Mouse (Mus musculus): ENCODE results near the gene Erc2. TPM values are rescaled to one million over a fixed set of nuclear protein-coding genes. Genes with fewer than 3 reads are reported as not detected.

Gene Erc2
- total RNA-seq, 2 experiments from 2014 or later = 211 to 222 TPM

DNA sequence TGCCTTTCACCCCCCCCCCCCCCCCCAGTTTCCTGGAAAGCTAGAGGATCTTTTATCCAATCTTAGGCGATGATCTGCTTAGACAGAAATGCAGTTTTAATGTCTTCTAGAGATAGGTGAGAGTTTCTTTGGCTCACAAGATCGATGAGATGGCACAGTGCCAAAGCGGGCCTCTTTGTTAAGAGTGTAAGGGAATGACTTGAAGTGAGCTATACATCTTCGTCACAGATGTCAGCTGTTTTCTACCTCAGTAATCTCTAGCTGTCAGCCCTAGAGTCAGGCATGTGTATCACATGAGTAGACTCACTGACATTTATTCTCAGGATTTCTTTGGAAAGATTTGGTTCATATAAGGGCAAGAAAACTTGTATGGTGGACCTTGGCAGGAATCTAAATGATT is 39.2 kb downstream of the Erc2 start:
- DNase-seq = peak; percentile 11
- intact Hi-C loops (cut with DNase I) = no loop called here

DNA sequence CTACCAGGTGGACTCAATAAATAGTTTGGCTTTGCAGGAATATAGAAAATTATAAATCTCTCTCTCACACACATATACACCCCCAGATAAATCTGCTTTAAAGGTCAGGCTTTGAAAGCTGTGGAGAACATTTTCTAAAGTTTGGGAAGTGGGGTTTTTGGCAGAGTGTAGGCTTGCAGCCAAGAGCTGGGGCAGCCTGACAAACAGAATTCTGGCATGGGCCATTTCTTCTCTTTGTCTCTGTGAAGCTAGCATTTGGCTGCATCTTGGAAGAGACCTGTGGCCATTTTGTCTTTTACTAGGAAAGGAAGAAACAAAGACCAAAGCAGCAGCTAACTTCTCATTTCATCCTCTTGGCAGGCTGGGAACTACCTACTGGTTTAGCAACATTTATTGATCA is 40.0 kb downstream of the Erc2 start:
- peak; percentile 37 for DNase-seq
- intact Hi-C loops (cut with DNase I) = no loop called here

DNA sequence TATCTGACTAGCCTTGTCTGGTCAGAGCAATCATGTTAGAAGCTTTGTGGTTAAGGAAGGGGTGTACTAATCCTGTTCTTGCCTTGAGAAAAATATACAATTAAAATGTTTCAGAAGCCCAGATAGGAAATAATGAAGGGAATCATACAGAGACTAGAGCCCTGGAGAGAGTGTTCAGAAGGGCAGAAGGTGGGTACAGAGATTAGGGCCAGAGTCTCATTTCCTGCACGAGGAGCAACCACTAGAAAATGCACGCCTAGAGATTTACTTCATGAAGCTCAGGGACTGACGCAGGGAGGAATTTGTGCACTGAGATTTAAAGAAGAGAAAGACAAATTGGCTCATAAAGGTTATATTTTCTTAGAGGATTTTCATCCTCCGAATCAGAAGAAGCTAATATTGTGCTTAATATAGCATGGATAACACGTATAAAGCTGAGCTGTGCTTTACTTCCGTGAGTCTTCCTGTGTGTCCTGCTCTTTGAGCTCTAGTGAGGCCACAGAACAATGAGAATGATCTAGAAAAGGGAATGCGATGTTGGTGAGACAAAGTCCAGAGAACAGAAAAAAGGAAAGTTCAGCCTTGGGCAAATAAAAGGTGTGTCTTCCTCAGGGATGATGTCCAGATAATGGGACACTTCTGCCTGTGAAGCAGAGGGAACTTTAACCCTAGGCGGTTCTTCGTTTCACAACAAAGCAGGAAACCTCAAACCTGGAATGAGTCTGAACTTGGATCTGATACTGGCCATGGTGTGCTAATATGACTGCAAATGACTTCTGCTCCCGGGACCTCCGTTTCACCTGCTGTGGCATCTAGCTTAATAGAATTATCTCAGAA is 45.0 kb downstream of the Erc2 start:
- no peak for DNase-seq
- intact Hi-C loops (cut with DNase I) = no loop called here

DNA sequence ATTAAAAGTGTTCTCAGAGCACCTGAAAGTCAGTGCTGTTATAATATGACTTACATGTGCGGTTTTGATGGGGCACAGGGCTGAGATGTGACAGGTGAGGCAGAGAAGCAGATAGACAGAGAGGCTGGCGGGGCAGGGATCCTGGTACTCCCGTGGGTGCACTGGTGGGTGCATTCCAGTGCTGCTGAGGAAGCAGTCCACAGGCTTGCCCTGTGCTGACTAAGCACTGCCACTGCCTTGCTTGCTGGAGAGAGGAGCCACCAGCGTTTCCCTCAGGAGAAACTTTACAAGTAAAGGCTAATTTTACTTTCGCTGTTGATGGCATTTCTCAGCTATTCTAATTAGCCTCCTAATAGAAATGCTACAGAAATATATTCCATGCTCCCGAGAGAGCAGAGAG is 45.9 kb downstream of the Erc2 start:
- intact Hi-C loops (cut with DNase I) = no loop called here

DNA sequence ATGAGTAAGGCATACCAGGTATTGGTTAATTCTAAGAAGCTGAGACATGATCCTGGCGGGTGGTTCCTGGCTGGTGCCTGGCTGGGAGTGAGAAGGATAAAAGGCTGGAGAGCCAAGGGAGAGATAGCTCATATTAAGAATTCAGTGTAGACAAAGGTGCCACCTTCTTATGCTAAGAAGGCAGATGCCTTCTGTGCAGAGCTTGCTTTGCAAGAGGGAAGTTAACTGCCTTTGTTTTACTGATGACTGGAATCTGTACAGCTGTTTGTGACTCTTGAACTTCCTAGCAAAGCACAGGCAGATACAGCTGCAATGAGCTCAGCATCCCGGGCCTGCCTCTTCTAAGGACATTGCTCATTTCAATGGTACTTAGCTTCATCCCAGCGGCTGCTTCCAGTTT is 47.7 kb downstream of the Erc2 start:
- no peak for DNase-seq
- intact Hi-C loops (cut with DNase I) = no loop called here

More for the DNA sequence above, 45.9 kb downstream of the Erc2 start:
- no peak for DNase-seq

DNA sequence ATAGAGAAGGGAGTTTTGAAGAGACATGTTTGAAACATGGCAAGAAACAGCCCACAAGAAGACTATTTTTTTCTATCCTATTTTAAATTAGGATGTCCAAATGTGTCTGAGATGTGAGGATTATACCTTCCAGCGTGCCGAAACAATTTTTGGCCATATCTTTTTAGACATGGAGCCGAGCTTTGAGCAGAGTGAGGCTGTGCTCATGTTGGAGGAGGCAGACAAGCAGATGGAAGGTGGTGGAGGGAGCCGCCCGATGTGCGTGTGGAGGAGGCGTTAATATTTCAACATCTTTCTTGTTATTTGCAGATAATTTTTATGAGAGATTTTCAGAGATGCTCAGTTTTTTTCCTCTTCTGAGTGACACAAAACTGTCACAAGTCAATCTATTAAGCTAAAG is 50.5 kb downstream of the Erc2 start:
- intact Hi-C loops (cut with DNase I) = no loop called here
- DNase-seq = no peak

DNA sequence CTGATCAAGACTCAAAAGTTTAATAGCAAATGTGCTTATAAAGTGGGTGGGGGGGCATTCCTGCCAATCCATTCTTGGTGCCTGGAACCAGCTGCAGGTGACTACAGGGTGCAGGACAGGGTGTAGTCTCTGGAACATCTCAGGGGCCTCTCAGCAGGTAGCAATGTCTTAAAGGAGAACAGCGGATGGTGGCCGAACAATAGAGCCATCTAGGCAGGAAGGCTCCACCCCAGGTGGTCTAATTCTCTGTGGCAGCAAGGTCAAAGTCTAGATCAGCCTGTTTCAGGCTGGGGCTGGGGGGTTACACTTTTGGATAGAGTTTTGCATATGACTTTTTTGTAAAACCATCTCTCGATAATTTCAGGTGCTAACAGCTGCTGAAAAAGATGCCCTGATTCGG is 51.9 kb downstream of the Erc2 start:
- intact Hi-C loops (cut with DNase I) = no loop called here
- no peak for DNase-seq

DNA sequence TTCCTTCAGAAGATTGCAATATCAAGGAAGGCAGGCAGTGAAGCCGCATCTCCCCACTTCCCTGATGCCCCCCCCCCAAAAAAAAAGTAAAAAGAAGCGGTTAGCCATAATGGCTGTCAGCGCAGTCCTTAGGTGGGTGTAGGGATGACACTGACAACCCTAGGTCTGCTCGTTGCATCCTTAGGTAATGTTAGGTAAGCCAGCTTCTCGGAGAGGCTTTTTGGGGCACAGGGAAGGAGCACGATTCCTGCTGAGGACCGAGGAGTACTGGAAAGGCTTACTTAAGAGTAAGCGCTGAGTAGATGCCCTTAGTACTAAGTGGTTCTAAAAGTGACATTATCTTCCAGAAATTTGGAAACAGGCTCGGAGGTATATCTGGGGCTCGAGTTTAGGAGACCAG is 52.3 kb downstream of the Erc2 start:
- DNase-seq = no peak
- intact Hi-C loops (cut with DNase I) = no loop called here

DNA sequence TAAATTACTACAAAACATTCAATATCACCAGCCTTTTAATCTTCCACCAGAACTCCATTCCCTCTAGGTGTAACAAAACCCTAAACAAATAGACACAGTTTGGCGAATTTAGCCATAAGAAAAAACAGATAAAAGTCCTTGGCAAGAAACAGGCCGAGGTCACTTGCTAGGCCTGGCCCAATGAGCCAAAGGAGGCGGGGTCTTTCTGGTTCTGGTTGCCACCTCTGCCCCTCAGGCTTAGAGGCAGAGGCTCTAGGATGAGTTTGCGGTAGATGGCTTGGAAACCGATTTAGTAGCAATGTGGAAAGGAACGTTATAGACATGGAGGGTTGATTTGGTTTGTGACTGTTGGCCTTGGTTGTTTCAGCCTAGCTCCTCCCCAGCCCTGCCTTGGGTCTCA is 52.8 kb downstream of the Erc2 start:
- no peak for DNase-seq
- intact Hi-C loops (cut with DNase I) = no loop called here

DNA sequence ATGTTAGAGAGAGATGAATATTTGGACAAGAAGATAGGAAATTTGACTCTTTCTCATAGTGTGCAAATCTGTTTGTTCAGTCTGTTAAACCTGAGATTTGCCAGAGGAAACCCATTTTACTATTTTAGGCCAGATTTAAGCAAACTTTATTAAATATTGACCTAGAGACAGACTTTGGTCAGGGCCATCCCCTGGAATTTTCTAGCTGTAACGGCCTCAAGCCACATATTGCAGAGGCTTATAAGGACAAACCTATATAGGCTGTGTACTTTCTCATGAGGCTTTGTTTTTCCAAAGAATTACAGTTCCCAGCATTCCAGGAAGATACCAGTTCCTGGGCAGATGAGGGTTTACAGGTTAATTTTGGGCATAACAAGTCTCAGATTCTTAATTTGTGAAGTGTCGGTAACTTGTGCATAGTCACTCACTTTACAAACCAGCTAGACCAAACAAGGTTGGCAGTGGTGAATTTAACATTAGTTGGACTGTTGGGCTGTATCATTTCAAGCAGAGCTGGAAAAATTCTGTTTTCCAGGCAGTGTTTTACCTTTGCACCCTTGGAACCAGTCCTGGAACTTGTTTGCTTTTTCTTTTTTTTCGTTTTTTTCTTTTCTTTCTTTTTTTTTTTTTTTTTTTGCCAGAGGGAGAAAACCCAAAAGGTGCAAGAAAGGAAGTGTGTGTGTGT is 60.3 kb downstream of the Erc2 start:
- intact Hi-C loops (cut with DNase I) = no loop called here
- DNase-seq = no peak

DNA sequence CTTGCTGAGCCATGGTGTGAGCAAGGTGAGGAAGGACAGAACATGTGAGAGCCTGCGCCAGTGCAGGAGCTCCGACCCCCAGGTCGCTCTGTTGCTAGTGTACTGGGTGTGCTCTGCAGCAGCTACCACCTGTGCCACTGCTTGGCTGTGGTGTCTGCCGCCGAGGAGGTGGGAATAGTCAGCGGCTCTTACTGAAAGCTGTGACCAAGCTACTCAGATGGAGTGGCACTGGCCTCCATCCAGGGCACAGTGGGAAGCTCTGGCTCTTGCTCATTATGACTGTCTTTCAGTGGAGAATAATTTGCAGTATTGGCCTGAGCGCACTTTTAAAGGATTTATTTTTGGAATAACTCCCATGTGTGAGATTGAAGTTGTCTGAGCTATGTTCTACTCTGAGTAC is 73.6 kb downstream of the Erc2 start:
- intact Hi-C loops (cut with DNase I) = no loop called here
- DNase-seq = peak; percentile 93

DNA sequence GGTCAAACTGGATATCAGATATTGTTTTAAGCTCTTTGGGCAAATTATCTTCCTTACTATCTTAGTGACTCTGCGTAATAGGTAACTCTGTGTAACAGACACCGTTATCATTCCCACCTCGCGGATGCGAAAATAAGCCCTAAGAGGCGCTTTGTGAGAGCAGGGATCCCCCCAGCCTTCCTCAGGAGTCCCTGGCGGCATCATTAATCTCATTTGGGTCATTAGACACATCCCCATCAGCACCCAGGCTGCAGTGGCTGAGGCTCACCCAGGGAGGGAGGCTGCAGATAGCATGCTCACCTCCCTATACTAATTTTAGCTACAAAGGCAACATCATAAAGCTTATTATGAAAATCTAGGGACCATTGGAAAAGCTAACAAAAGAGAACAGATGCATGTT is 95.1 kb downstream of the Erc2 start:
- intact Hi-C loops (cut with DNase I) = no loop called here
- DNase-seq = no peak

DNA sequence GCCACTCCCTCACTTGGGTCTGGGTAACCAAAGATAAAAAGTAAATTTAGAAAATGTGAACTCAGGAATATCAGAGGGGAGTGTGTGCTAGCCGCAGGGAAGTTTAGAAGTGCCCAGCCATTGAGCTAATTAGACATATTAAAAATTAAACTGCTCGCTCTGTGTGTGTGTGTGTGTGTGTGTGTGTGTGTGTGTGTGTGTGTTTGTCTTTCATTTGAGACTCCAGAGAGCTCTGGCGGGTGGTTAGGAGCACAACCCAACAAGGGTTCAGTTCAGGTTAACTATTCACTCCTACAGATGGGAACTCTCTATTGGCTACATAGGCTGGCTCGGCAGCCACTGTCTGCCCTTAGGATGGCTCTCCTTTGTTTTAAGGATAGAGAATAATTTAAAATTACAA is 97.4 kb downstream of the Erc2 start:
- intact Hi-C loops (cut with DNase I) = no loop called here
- DNase-seq = no peak

DNA sequence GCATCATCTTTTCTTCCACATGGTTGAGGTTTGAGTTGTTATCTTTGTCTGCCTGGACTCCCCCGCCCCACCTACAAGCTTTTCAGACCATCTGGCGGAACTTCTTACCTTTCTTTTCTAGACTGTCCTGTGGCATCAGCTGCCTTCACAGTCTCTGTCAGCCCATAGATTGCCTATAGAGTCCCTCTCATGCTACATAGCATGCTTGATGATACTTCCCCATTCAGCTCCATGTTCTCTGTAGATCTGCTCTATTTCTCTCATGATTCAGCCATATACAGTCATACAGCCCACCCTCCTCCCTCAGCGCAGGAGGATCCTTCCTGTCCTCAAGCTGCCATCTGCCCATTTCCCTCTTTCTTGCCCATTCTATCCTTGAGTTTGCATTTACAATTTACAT is 98.7 kb downstream of the Erc2 start:
- intact Hi-C loops (cut with DNase I) = no loop called here
- DNase-seq = no peak

DNA sequence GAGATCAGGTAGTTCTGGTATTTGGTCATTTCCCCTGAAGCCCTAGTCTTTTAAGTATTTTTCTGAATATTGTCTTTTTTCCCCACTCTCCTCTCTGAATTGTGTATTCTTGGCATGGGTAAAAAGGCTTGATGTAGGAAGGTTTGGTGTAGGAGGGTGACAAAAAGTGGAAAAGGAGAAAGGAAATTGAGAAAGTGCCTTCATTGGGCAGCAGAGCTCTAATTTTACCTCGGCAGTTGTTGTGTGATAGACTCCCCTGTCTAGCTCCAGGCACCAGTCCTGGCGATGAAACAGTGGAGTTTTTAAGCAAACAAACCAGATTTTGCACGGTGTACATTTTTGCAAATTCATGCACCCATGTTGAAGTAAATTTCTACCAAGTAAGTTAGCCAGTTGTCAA is 99.5 kb downstream of the Erc2 start:
- no peak for DNase-seq
- intact Hi-C loops (cut with DNase I) = no loop called here

DNA sequence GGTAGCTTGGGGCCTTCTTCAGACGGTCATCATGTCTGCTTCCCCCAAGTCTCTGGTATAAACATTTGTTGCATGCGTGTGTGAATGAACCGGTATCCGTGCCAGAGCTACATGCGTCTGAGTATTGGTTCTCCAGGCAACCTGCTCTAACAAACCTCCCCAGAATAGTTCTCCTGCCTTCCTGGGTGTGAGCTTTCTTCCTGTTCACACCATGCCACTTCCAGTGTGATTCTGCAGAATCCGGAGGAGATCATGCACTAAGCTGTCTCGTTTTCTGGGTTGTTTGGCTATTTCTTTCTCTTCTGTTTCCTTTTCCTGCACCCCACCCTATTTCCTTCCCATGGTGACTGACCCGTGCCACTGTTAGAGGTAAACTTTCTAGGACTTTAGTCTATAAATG is 105.3 kb downstream of the Erc2 start:
- no peak for DNase-seq
- intact Hi-C loops (cut with DNase I) = no loop called here

DNA sequence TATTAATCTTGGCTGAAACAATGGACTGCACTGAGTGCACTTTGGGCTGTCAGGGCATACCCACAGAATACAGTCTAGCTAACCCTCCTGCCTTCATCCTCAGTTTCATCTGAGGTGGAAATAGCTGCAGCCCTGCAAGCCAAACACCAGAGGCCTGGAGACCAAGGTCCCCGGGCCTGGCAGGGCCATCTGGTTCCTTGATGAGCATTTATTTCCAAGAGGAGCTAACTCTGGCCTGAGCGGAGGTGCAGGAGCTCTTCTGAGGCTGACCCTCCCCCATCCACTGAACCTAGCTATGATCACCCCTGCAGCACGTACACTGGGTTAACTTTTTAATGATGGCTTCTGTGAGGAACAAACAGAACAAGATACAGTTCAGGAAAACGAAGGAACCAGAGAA is 108.9 kb downstream of the Erc2 start:
- DNase-seq = no peak
- intact Hi-C loops (cut with DNase I) = loop anchor here (10.0 kb wide), 1 partner anchor 106 kb away; the partner anchor contains the start of gene Erc2

DNA sequence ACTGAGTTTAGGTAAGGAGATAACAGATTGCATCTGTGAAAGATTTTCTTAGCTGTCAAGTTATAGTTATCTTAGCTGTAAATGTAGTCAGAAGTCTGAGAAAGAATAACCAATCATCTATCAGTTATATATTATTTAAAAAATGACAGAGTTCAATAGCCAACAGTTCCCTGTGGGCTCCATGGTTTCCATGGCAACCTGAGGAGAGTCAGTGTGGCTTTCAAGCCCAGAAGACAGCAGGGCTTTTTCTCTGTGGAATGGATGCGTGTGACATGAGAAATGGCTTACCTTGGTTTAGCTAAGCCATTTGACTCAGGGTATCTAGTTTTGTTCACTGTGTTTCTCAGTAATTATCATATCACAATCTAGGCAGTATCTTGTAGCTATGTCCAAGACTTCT is 117.2 kb downstream of the Erc2 start:
- intact Hi-C loops (cut with DNase I) = loop anchor here (10.0 kb wide), 1 partner anchor 115 kb away; the partner anchor contains the start of gene Erc2
- DNase-seq = no peak

DNA sequence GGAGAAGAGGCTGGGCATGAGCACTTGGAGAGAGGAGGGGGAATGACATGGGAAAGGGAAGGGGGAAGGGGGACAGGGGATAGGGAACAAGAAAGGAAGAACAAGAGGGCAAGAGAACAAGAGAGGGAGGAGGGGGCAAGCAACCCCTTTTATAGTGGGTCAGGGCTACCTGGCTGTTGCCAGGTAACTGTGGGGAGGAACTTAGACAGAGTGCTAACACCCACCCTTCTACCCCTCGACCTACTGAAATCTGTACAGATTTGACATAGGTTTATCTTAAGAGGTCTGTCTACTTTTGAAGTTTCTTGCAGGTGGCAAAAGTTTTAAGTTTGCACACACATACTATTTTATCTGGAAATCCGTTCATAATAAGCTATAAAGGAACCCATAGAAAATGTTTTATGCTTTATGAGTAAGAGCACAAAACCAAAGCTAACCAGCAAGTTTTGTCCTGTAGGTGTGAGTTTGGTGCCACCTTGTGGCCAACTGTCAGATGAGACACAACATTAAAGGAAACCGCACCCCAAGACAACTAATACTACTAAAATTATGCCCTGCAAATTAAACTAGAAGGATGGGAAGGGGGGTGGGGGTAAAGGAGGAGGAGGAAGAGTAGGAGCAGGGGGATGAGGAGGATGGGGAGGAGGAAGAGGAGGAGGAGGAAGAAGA is 119.2 kb downstream of the Erc2 start:
- intact Hi-C loops (cut with DNase I) = loop anchor here (5.0 kb wide), 2 partner anchors 149 to 234 kb away; partner anchors contain the start of gene Ccdc66
- DNase-seq = peak; percentile 75

DNA sequence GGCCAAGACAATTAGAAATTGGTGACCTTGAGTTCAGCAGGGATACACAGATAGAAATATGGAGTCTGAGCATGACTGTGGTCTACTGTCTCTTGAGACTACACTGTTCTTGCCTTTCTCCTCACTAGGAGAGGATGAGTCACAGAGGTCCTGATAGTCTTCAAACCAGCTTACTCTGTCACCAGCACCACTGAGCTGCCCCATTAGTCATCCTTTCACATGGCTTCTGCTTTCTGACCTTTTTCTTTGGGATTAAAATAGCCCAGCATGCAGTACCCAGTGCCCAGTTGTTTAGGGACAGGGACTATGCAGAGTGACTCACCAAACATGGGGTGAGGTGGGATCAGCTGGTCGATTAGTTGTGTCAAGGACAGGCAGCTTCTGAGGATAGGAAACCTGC is 132.1 kb downstream of the Erc2 start:
- DNase-seq = no peak
- intact Hi-C loops (cut with DNase I) = no loop called here

DNA sequence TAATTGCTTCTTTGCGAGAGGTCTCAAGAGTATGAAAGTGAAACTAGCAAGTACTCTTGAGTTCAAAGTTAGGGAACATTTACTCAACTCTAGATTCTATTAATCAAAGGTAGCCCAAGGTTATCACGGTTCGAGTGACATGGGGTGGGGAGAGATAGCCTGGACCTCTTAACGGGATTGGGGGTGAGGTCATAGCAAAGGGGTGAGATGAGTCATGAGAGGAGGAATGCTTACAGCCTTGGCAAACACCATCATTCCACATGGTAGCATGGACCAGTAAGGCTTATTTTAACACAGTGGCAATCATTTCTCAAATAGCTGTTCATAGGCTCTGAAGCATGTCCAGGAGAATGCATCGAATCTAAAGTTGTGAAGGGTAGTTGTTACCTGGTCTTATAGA is 134.7 kb downstream of the Erc2 start:
- intact Hi-C loops (cut with DNase I) = no loop called here
- no peak for DNase-seq

DNA sequence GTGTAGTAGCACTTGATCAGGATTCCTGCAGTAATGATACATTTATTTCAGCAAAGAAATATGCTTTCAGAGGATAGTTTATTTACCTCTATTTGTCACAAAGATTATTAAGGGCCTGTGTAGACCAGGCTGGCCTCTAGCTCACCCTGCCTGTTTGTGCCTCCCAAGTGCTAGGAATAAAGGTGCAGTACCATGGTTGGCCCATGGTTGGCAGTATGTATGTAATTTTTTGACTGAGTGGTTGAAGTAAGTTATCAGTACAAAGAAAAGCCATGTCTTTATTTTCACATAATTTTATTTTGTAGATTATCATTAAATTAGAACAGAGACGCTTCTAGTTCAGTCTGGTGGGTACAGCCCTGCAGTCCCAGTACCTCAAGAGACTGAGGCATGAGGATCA is 136.0 kb downstream of the Erc2 start:
- DNase-seq = peak; percentile 14

More for the DNA sequence above, 136.0 kb downstream of the Erc2 start:
- intact Hi-C loops (cut with DNase I) = no loop called here

Measured in left cerebral cortex, postnatal 4 days (tissue).